ENCODE assay signal across 22 mouse cellular contexts in the genomic region with DNA sequence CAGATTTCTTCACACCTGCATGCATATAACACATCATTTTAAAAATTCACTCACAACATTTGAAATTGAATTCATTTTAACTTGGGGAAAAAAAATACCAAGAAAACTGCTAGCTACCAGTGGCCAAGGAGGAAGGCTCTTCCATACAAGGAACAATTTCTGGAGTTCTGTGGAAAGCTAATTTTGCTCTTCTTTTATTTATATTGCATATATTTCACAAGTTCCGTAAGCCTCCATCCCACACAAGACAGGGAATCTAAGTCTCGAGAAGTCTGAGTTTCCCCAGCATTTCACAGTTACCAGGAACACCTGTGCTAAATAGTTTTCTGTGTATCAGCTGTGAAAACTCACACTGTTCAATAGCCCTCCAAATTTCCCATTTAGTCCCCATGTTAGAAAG.
DNase-seq lines count a peak whose midpoint lies in the region; ATAC-seq lines count a peak whose summit lies in the region.
"Had no signal": no experiment of that assay in that cellular context is flagged by ENCODE, and none has a peak within 500 bp of the region (broad histone marks: within the 10 kb centered on the region; RNA-seq: fewer than 3 reads in every experiment).

No protein-coding gene starts in this region.

- peaks cover 9% of the 10 kb centered on the region for H3K4me1 ChIP-seq in midbrain, embryonic 16.5 days (ENCODE audit: control insufficient read depth, insufficient read depth, low read length)
- H3K4me1 ChIP-seq in midbrain, embryonic 15.5 days, result peaks cover 6% of the 10 kb centered on the region; the same call in 1 of the 2 replicates

- 56% methylated on average over 2 of the region's 2 CpGs for WGBS in midbrain, embryonic 16.5 days
- 62% methylated on average over 2 of the region's 2 CpGs for WGBS in midbrain, embryonic 15.5 days

- no peaks in the 10 kb centered on the region; the same call in 1 of the 2 replicates for H3K9me3 ChIP-seq in midbrain, embryonic 16.5 days (replicated peaks; ENCODE audit: control insufficient read depth, low read length, poor library complexity, severe bottlenecking)
- no peaks in the 10 kb centered on the region for H3K9me3 ChIP-seq in midbrain, embryonic 15.5 days
- H3K9me3 ChIP-seq: forebrain, embryonic 10.5 days; forebrain, embryonic 13.5 days; hindbrain, embryonic 12.5 days; hindbrain, embryonic 15.5 days had no signal

- no peak for DNase-seq in frontal cortex, postnatal 14 days (ENCODE audit: low spot score in 2 of 2)
- peak; percentile 4 to 30 for DNase-seq in left cerebral cortex, postnatal 14 days (ENCODE audit: low spot score in 2 of 2)
- no peak for DNase-seq in left cerebral cortex, postnatal 4 days
- peak; percentile 5 to 10 for DNase-seq in right cerebral cortex, postnatal 36 days (ENCODE audit: low spot score in 2 of 2)
- DNase-seq in right cerebral cortex, postnatal 14 days, result no peak
- DNase-seq: adrenal gland, adult 8-10 months; adrenal gland, postnatal 25 days; cerebellum, adult 18-20 months; cerebellum, adult 9-10 months; gastrocnemius, adult 2 months; gastrocnemius, postnatal 14 days; heart, adult 11 months had no signal

- no peak overlapping the region for H3K9ac ChIP-seq in midbrain, embryonic 16.5 days (ENCODE audit: low read depth, low read length)
- no peak overlapping the region for H3K9ac ChIP-seq in midbrain, embryonic 15.5 days
- H3K9ac ChIP-seq: forebrain, embryonic 13.5 days; hindbrain, embryonic 12.5 days; hindbrain, embryonic 15.5 days had no signal

- intact Hi-C loops in left cerebral cortex, postnatal 14 days (cut with DNase I), result no loop called here
- intact Hi-C loops in left cerebral cortex, postnatal 4 days (cut with DNase I), result no loop called here

- peak; percentile 99 for ATAC-seq in frontal cortex, adult (ENCODE audit: low TSS enrichment)
- no peak for ATAC-seq in midbrain, embryonic 16.5 days
- ATAC-seq in midbrain, embryonic 15.5 days (replicated peaks), result no peak
- ATAC-seq: activated CD4-positive, CD25-positive, alpha-beta regulatory T cell, adult 4 months; forebrain, embryonic 13.5 days; forebrain, embryonic 16.5 days had no signal

- H3K36me3 ChIP-seq in midbrain, embryonic 16.5 days (ENCODE audit: control insufficient read depth, insufficient read depth, low read length), result no peaks in the 10 kb centered on the region
- no peaks in the 10 kb centered on the region for H3K36me3 ChIP-seq in midbrain, embryonic 15.5 days (replicated peaks)
- H3K36me3 ChIP-seq: forebrain, embryonic 10.5 days; hindbrain, embryonic 12.5 days; hindbrain, embryonic 15.5 days had no signal

- H3K4me3 ChIP-seq in midbrain, embryonic 16.5 days (ENCODE audit: low read depth, low read length), result no peak overlapping the region
- H3K4me3 ChIP-seq in midbrain, embryonic 15.5 days, result no peak overlapping the region
- H3K4me3 ChIP-seq: forebrain, embryonic 10.5 days; forebrain, embryonic 13.5 days; gastrocnemius, adult 2 months; hindbrain, embryonic 12.5 days; hindbrain, embryonic 15.5 days had no signal

- H3K27ac ChIP-seq in midbrain, embryonic 16.5 days (ENCODE audit: low read length), result peak overlapping the region; percentile 75
- H3K27ac ChIP-seq in midbrain, embryonic 15.5 days, result no peak overlapping the region
- H3K27ac ChIP-seq: forebrain, embryonic 13.5 days; gastrocnemius, adult 2 months; hindbrain, embryonic 12.5 days; hindbrain, embryonic 15.5 days had no signal

- H3K27me3 ChIP-seq in midbrain, embryonic 16.5 days (ENCODE audit: control insufficient read depth, insufficient read depth, low read depth, low read length), result no peaks in the 10 kb centered on the region
- no peaks in the 10 kb centered on the region for H3K27me3 ChIP-seq in midbrain, embryonic 15.5 days (replicated peaks)
- H3K27me3 ChIP-seq: forebrain, embryonic 13.5 days; hindbrain, embryonic 12.5 days; hindbrain, embryonic 15.5 days had no signal

- H3K4me2 ChIP-seq in midbrain, embryonic 16.5 days (ENCODE audit: low read length), result no peak overlapping the region
- no peak overlapping the region for H3K4me2 ChIP-seq in midbrain, embryonic 15.5 days
- H3K4me2 ChIP-seq: forebrain, embryonic 13.5 days; heart, embryonic 11.5 days; hindbrain, embryonic 12.5 days had no signal

Comparison
In these comparisons a context has a peak if more than half of its experiments do, and no peak if none do; other contexts are left out.
1. DNase-seq: peak in left cerebral cortex, postnatal 14 days (2 of 2) and right cerebral cortex, postnatal 36 days (2 of 2); none in frontal cortex, postnatal 14 days (0 of 2), left cerebral cortex, postnatal 4 days (single experiment) and right cerebral cortex, postnatal 14 days (single experiment).